Mouse (Mus musculus): Measurements from ENCODE around the gene Bhlhe23.

DNA sequence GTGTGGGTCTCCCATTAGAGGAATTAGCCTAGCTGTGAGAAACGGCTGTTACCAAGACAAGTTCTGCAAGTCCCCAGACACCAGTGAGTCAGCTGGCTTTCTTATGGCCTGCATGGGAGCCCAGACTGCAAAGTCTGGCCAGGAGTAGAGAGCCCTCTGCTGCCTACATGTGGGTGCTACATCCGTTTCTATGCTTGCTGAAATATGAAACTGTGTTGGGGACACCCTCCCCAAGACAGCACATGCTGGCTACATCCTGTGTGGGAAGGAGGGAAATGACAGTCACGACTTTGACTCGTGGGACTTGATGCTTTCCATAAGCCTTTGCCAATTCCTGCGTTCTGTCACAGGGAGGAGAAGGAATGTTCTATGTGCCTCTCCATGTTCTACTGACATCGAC, 45.8 kb upstream of the Bhlhe23 start:
- TF ChIP-seq CTCF (IDR thresholded peaks at IDR 0.05) (peak; percentile 72), POLR2A (IDR thresholded peaks at IDR 0.05; ENCODE audit: insufficient read depth, low read depth, low read length) (no peak)
